Mouse (Mus musculus) retina, adult 2 months (tissue): ENCODE data around the gene Gpat2.

Experiments
- DNase-seq: peaks from one replicate; pipeline ENCODE4 v3.0.0-alpha.2; 2012; ENCODE audit warnings: low read depth, low spot score

The Gpat2 gene

GRCm38 (mm10) chr2:127424977-127425376, at the start of gene Gpat2:
Gpat2 (plus strand) TSS chr2:127425199.
- DNase-seq: no peak

- no peak for DNase-seq
These were observed 49.1 kb upstream of the Gpat2 start for GRCm38 (mm10) chr2:127375759-127376341.

- no peak for DNase-seq
These were observed 48.5 kb upstream of the Gpat2 start for GRCm38 (mm10) chr2:127376423-127377051.

- DNase-seq: no peak
These were observed 46.9 kb upstream of the Gpat2 start for GRCm38 (mm10) chr2:127377942-127378610.

GRCm38 (mm10) chr2:127378611-127378990, 46.4 kb upstream of the Gpat2 start:
- DNase-seq: no peak

- no peak for DNase-seq
These were observed 45.7 kb upstream of the Gpat2 start for GRCm38 (mm10) chr2:127379250-127379649.

GRCm38 (mm10) chr2:127383881-127384280, 41.1 kb upstream of the Gpat2 start:
- no peak for DNase-seq

GRCm38 (mm10) chr2:127387521-127387920, 37.5 kb upstream of the Gpat2 start:
- no peak for DNase-seq

- DNase-seq: no peak
These were observed 34.6 kb upstream of the Gpat2 start for GRCm38 (mm10) chr2:127390352-127390751.

GRCm38 (mm10) chr2:127390846-127391245, 34.2 kb upstream of the Gpat2 start:
- no peak for DNase-seq

- DNase-seq: no peak
These were observed 33.7 kb upstream of the Gpat2 start for GRCm38 (mm10) chr2:127391323-127391722.

GRCm38 (mm10) chr2:127394606-127395161, 30.3 kb upstream of the Gpat2 start:
- DNase-seq: no peak

- DNase-seq: no peak
These were observed 26.3 kb upstream of the Gpat2 start for GRCm38 (mm10) chr2:127398738-127399137.

- no peak for DNase-seq
These were observed 13.9 kb upstream of the Gpat2 start for GRCm38 (mm10) chr2:127411126-127411525.

GRCm38 (mm10) chr2:127415806-127416205, 9.2 kb upstream of the Gpat2 start:
- DNase-seq: no peak

- DNase-seq: no peak
These were observed 8.3 kb upstream of the Gpat2 start for GRCm38 (mm10) chr2:127416706-127417105.

GRCm38 (mm10) chr2:127418266-127418970, 6.6 kb upstream of the Gpat2 start:
- no peak for DNase-seq

GRCm38 (mm10) chr2:127430238-127430637, 5.2 kb downstream of the Gpat2 start:
- no peak for DNase-seq

GRCm38 (mm10) chr2:127433487-127434295, 8.7 kb downstream of the Gpat2 start:
- DNase-seq: no peak

GRCm38 (mm10) chr2:127435135-127435534, 10.1 kb downstream of the Gpat2 start:
- DNase-seq: no peak

- DNase-seq: no peak
These were observed 10.6 kb downstream of the Gpat2 start for GRCm38 (mm10) chr2:127435554-127435953.
